Mouse (Mus musculus): ENCODE data around the gene Dennd4a.
"Not testable (repeated sequence)": the region's sequence is repeated elsewhere in the genome, so short reads cannot be mapped to it uniquely, and the experiment has no call there.

Dennd4a gene

GRCm38 (mm10) chr9:64811538-64812474 lies 666 bp downstream of the Dennd4a start:
- peak in 1 of 2 experiments; percentile 34 for DNase-seq (ENCODE audit: low spot score in 2 of 2)

- DNase-seq (ENCODE audit: low spot score in 2 of 2): no peak
Observed at GRCm38 (mm10) chr9:64812475-64812860, 1.3 kb downstream of the Dennd4a start.

- no peak for DNase-seq (ENCODE audit: low spot score in 2 of 2)
Observed at GRCm38 (mm10) chr9:64814273-64814672, 3.1 kb downstream of the Dennd4a start.

GRCm38 (mm10) chr9:64819686-64820085 lies 8.5 kb downstream of the Dennd4a start:
- not testable (repeated sequence) for DNase-seq (ENCODE audit: low spot score in 2 of 2)

GRCm38 (mm10) chr9:64820086-64820795 lies 9.1 kb downstream of the Dennd4a start:
- DNase-seq (ENCODE audit: low spot score in 2 of 2): no peak

- DNase-seq (ENCODE audit: low spot score in 2 of 2): no peak
Observed at GRCm38 (mm10) chr9:64822235-64822634, 11.1 kb downstream of the Dennd4a start.

GRCm38 (mm10) chr9:64824389-64825008 lies 13.4 kb downstream of the Dennd4a start:
- peak in 1 of 2 experiments; percentile 9 for DNase-seq (ENCODE audit: low spot score in 2 of 2)

GRCm38 (mm10) chr9:64830092-64830618 lies 19.0 kb downstream of the Dennd4a start:
- DNase-seq (ENCODE audit: low spot score in 2 of 2): no peak

GRCm38 (mm10) chr9:64830641-64831040 lies 19.5 kb downstream of the Dennd4a start:
- no peak for DNase-seq (ENCODE audit: low spot score in 2 of 2)

GRCm38 (mm10) chr9:64831760-64832159 lies 20.6 kb downstream of the Dennd4a start:
- no peak for DNase-seq (ENCODE audit: low spot score in 2 of 2)

- no peak for DNase-seq (ENCODE audit: low spot score in 2 of 2)
Observed at GRCm38 (mm10) chr9:64834418-64834817, 23.3 kb downstream of the Dennd4a start.

- DNase-seq (ENCODE audit: low spot score in 2 of 2): no peak
Observed at GRCm38 (mm10) chr9:64845355-64845754, 34.2 kb downstream of the Dennd4a start.

GRCm38 (mm10) chr9:64849548-64849947 lies 38.4 kb downstream of the Dennd4a start:
- DNase-seq (ENCODE audit: low spot score in 2 of 2): no peak

GRCm38 (mm10) chr9:64860083-64860482 lies 48.9 kb downstream of the Dennd4a start:
- no peak for DNase-seq (ENCODE audit: low spot score in 2 of 2)

- no peak for DNase-seq (ENCODE audit: low spot score in 2 of 2)
Observed at GRCm38 (mm10) chr9:64862687-64863086, 51.5 kb downstream of the Dennd4a start.

- DNase-seq (ENCODE audit: low spot score in 2 of 2): no peak
Observed at GRCm38 (mm10) chr9:64886008-64886407, 74.9 kb downstream of the Dennd4a start.

- no peak for DNase-seq (ENCODE audit: low spot score in 2 of 2)
Observed at GRCm38 (mm10) chr9:64896605-64897004, 85.5 kb downstream of the Dennd4a start.

GRCm38 (mm10) chr9:64902866-64903265 lies 91.7 kb downstream of the Dennd4a start:
- DNase-seq (ENCODE audit: low spot score in 2 of 2): no peak

- peak; percentile 57 to 76 for DNase-seq (ENCODE audit: low spot score in 2 of 2)
Observed at GRCm38 (mm10) chr9:64903386-64903785, 92.2 kb downstream of the Dennd4a start.

GRCm38 (mm10) chr9:64904917-64905640 lies 93.9 kb downstream of the Dennd4a start:
- no peak for DNase-seq (ENCODE audit: low spot score in 2 of 2)

GRCm38 (mm10) chr9:64907441-64907840 lies 96.3 kb downstream of the Dennd4a start:
- DNase-seq (ENCODE audit: low spot score in 2 of 2): no peak
